Mouse (Mus musculus) mouse embryonic stem cell (cell line): ENCODE data around the gene Abcc4.

Experiments
- in situ Hi-C, 2 experiments: fragments of 300-500 bp; cut with MboI; formaldehyde crosslinking; loops; 1 replicate in 1 of 2; 3 replicates in 1 of 2; pipeline ENCODE4 v1.14.3; 2019 to 2020; ENCODE audit warnings: low sequenced_read_pairs in 2 of 2, low pct_unique_long_range_greater_than_20kb in 1 of 2, mixed read lengths in 1 of 2; ENCODE audit not compliant: unreplicated experiment in 1 of 2

The Abcc4 gene

GRCm38 (mm10) chr14:118705808-118706731, at the start of gene Abcc4:
Gene Abcc4, minus strand, starts transcription at chr14:118706219.
- in situ Hi-C loops, result no loop called here

GRCm38 (mm10) chr14:118751193-118751753, 45.3 kb upstream of the Abcc4 start:
- in situ Hi-C loops, result no loop called here

GRCm38 (mm10) chr14:118750505-118751192, 44.6 kb upstream of the Abcc4 start:
- in situ Hi-C loops, result no loop called here

GRCm38 (mm10) chr14:118749715-118750114, 43.7 kb upstream of the Abcc4 start:
- in situ Hi-C loops, result loop anchor here in 1 of 2 experiments (5.0 kb wide), 1 partner anchor 37 kb away; no protein-coding TSS in a partner anchor

GRCm38 (mm10) chr14:118749068-118749467, 43.0 kb upstream of the Abcc4 start:
- in situ Hi-C loops, result loop anchor here in 1 of 2 experiments (5.0 kb wide), 1 partner anchor 37 kb away; no protein-coding TSS in a partner anchor

- in situ Hi-C loops, result no loop called here
Measured at GRCm38 (mm10) chr14:118742862-118743261, 36.8 kb upstream of the Abcc4 start.

- in situ Hi-C loops, result no loop called here
Measured at GRCm38 (mm10) chr14:118741780-118742179, 35.8 kb upstream of the Abcc4 start.

GRCm38 (mm10) chr14:118737251-118737888, 31.4 kb upstream of the Abcc4 start:
- in situ Hi-C loops, result no loop called here

- in situ Hi-C loops, result no loop called here
Measured at GRCm38 (mm10) chr14:118735114-118735513, 29.1 kb upstream of the Abcc4 start.

GRCm38 (mm10) chr14:118733146-118733545, 27.1 kb upstream of the Abcc4 start:
- in situ Hi-C loops, result no loop called here

GRCm38 (mm10) chr14:118730631-118731030, 24.6 kb upstream of the Abcc4 start:
- in situ Hi-C loops, result no loop called here

- in situ Hi-C loops, result no loop called here
Measured at GRCm38 (mm10) chr14:118725467-118725866, 19.4 kb upstream of the Abcc4 start.

GRCm38 (mm10) chr14:118723920-118724693, 18.1 kb upstream of the Abcc4 start:
- in situ Hi-C loops, result no loop called here

- in situ Hi-C loops, result no loop called here
Measured at GRCm38 (mm10) chr14:118719566-118720174, 13.7 kb upstream of the Abcc4 start.

GRCm38 (mm10) chr14:118718576-118718975, 12.6 kb upstream of the Abcc4 start:
- in situ Hi-C loops, result no loop called here

- in situ Hi-C loops, result no loop called here
Measured at GRCm38 (mm10) chr14:118716372-118717312, 10.6 kb upstream of the Abcc4 start.
